Mouse (Mus musculus) Patski (cell line): ENCODE results near the gene Lemd1. TPM values are rescaled to one million over a fixed set of nuclear protein-coding genes. Genes with fewer than 3 reads are reported as not detected.
A peak's percentile ranks its signal among the peaks of the same experiment; 100 is the strongest.

ENCODE experiments used
- ATAC-seq: fragments of 100-300 bp; one replicate; pipeline ENCODE4 v1.8.0; 2021
- CTCF ChIA-PET: fragments of 350-600 bp; sonication (Branson Sonifier 250); formaldehyde crosslinking; loops from one replicate; lab custom pipeline; 2022; ENCODE audit warnings: inconsistent platforms; lab: Charles Lee
- POLR2A ChIA-PET: fragments of 350-600 bp; sonication (Branson Sonifier 250); formaldehyde crosslinking; loops from one replicate; lab custom pipeline; 2022; ENCODE audit warnings: antibody characterized with exemption, inconsistent platforms; lab: Charles Lee
- DNase-seq: peaks from one replicate; pipeline ENCODE4 v3.0.0-alpha.2; 2011; ENCODE audit warnings: low read depth, low spot score
- H3K27me3 ChIP-seq: fragments of 371-371 bp; one replicate; pipeline ENCODE4 v1.5.1; 2021
- CTCF ChIP-seq: fragments of 100-300 bp; IDR thresholded peaks from one replicate; pipeline ENCODE4 v1.5.1; 2021
- in situ Hi-C: fragments of 300-500 bp; cut with MboI; formaldehyde crosslinking; loops from 3 replicates; pipeline ENCODE4 v1.11.1; 2018; ENCODE audit warnings: low pct_unique_long_range_greater_than_20kb, mixed read lengths
- polyA plus RNA-seq: library from polyadenylated mRNA; unstranded; gene quantifications from one replicate; pipeline ENCODE4 v1.2.3, GENCODE M21; 2021

Lemd1 gene
- polyA plus RNA-seq, 1 experiment from 2014 or later: 12.0 TPM

DNA sequence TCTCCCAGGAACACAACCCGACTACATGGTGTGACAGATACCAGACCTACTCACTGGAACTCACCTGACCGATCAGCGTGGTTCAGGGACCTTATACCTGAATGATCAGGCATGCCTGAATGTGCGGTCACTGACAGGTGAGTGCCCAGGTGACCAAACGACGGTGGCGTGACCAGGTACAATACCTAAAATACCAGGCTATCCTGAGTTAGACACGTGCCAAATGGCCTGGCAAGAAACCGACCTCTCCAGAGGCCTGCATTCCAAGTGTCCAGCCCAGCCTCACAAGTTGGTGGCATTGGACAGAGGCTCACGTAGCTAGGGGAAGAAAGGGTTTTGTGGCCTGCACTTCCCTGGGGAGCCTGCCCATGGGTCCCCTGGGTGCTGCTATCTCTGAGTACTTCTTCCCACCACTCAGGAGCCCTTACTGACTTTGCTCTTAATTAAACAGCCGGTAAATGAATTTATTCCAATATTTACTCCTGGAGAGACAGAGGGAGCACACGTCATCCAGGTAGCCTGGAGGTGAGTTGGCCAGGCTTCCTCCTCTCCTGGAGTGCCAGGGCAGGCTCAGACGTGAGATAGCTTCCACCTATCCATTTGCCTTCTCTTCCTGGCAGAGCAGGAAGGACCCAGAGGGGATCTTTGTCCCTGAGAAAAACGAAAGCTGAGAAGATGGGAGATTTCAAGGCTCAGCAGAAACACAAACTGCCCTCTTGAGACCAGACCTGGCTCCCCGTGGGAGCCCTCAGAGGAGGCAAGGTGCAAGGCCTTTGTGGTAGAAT is 40.2 kb upstream of the Lemd1 start:
- no peak for DNase-seq
- ATAC-seq: peak; percentile 16
- CTCF ChIA-PET: interaction anchor here (1.0 to 11.0 kb wide), 5 partner anchors 11 to 125 kb away, joined by 3 to 134 read pairs (median 5); partner anchors contain the start of gene Cdk18
- POLR2A ChIA-PET: interaction anchor here (0.7 to 5.7 kb wide), 2 partner anchors 12 to 15 kb away, joined by 3 to 36 read pairs; partner anchors contain the start of gene Cdk18
- in situ Hi-C loops: loop anchor here (5.0 kb wide), 1 partner anchor 144 kb away; the partner anchor contains the start of gene Elk4
- no peaks in the 10 kb centered on the region for H3K27me3 ChIP-seq
- TF ChIP-seq CTCF: no peak

DNA sequence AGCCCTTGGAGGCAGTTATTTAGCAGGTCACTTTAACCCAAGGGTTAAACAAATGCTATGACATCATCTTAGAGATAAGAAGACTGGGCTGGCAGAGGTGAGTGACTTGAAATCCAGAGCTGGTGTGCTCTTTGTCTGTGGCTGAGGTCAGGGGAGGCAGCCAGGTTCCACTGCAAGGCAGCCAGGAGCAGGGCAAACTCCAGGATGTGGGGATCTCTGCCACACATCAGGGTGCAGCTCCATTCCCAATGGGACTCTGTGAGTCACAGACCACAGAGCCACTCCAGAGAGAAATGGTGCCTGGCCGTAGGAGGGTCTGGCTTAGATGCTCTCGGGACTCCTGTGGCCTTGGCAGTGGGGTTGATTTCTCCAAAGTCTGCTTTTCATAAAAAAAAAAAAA is 39.3 kb upstream of the Lemd1 start:
- ATAC-seq (no peak), DNase-seq (no peak)
- ChIA-PET POLR2A (interaction anchor here (0.6 to 5.7 kb wide), 4 partner anchors 13 to 154 kb away, joined by 3 to 36 read pairs (median 4); partner anchors contain the start of gene Cdk18), CTCF (interaction anchor here (0.8 to 11.0 kb wide), 6 partner anchors 12 to 169 kb away, joined by 3 to 134 read pairs (median 3); partner anchors contain the start of gene Cdk18)
- no peak for TF ChIP-seq CTCF
- no peaks in the 10 kb centered on the region for H3K27me3 ChIP-seq
- in situ Hi-C loops: loop anchor here (5.0 kb wide), 1 partner anchor 145 kb away; the partner anchor contains the start of gene Elk4

DNA sequence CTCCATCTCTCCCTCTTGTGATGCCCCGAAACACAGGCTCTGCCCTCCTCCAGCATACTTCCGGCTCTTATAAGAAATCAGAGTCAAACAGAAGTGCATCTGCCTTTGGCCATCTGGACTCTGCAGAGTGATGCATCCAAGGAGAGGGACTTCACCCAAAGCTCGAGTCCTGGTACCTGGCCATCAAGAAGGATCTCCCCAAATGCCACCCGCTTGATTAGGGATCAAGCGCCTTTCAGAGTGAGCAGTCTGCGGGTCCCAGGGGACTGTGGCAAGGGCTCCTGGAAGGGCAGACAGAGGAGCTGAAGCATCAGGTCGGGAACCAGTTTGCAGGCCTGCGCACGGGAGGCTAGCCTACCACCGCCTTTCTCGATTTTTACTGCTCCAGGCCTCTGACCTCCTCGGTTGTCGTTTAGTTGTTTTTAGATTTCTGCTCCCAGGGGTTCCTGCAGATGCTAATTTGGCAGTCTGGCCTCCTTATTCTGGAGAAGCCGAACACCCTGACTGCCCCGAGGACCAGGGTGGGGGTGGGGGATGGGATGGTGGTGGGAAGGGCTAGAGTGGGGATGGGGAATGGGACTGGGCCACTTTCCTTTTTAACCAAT is 38.0 kb upstream of the Lemd1 start:
- POLR2A ChIA-PET: interaction anchor here (1.0 to 5.7 kb wide), 5 partner anchors 14 to 153 kb away, joined by 4 to 36 read pairs (median 6); partner anchors contain the start of gene Cdk18
- ATAC-seq: no peak
- TF ChIP-seq CTCF: no peak
- in situ Hi-C loops: loop anchor here (5.0 kb wide), 1 partner anchor 146 kb away; the partner anchor contains the start of gene Elk4
- no peaks in the 10 kb centered on the region for H3K27me3 ChIP-seq
- CTCF ChIA-PET: interaction anchor here (0.8 to 11.0 kb wide), 6 partner anchors 13 to 215 kb away, joined by 3 to 134 read pairs (median 3); no protein-coding TSS in a partner anchor
- DNase-seq: no peak

DNA sequence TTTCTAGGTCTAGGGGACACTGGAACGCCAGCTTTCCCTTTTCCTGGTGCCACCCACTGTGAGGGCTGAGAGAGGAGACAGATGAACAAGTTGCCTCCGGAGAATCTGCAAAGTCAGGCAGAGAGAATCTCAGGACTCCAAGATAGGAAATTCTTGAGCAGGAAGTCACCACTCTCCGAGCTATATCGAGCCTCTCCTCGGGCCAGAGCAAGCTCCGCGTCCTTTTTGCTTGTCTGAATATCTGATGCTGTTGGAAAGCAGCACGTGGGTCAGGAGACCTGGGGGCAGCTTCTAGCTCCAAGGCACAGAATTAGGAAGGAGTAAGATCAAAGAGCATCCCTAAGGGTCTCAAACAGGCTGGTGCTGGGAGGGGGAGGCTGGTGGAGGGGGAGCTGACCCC is 37.5 kb upstream of the Lemd1 start:
- ChIA-PET POLR2A (interaction anchor here (1.0 to 5.7 kb wide), 4 partner anchors 14 to 47 kb away, joined by 5 to 36 read pairs (median 7); partner anchors contain the start of gene Cdk18), CTCF (interaction anchor here (0.8 to 11.0 kb wide), 5 partner anchors 13 to 215 kb away, joined by 3 to 134 read pairs (median 3); no protein-coding TSS in a partner anchor)
- no peak for TF ChIP-seq CTCF
- DNase-seq (no peak), ATAC-seq (no peak)
- in situ Hi-C loops: loop anchor here (5.0 kb wide), 1 partner anchor 146 kb away; the partner anchor contains the start of gene Elk4
- H3K27me3 ChIP-seq: no peaks in the 10 kb centered on the region

DNA sequence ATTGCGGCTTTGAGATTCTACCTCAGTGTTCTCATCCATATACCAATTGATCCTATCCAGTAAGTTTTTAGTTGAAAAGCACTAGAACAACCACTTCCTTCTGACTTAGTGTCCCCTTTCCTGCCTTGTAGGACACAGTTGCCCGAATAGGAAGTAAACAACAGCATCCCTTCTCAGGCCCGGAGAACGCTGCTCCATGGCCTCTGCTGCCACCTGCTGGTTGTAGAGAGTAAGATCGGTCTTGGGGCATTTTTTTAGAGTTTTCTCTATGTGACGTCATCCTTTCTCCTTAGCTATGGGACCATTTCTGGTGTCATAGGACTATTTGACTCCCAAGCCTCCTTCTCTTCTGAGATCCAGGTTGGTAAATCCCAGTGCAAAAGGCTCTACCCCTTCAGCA is 35.5 kb upstream of the Lemd1 start:
- no peaks in the 10 kb centered on the region for H3K27me3 ChIP-seq
- in situ Hi-C loops: loop anchor here (5.0 kb wide), 4 partner anchors 33 to 202 kb away; no protein-coding TSS in a partner anchor
- DNase-seq: no peak
- ChIA-PET CTCF (interaction anchor here (0.6 to 11.0 kb wide), 18 partner anchors 16 to 201 kb away, joined by 3 to 134 read pairs (median 5); partner anchors contain the start of genes AC124108.1, Cdk18, Lemd1 and Nuak2), POLR2A (interaction anchor here (1.3 kb wide), 1 partner anchor 22 kb away, joined by 3 read pairs; no protein-coding TSS in a partner anchor)
- ATAC-seq: no peak
- TF ChIP-seq CTCF: no peak

DNA sequence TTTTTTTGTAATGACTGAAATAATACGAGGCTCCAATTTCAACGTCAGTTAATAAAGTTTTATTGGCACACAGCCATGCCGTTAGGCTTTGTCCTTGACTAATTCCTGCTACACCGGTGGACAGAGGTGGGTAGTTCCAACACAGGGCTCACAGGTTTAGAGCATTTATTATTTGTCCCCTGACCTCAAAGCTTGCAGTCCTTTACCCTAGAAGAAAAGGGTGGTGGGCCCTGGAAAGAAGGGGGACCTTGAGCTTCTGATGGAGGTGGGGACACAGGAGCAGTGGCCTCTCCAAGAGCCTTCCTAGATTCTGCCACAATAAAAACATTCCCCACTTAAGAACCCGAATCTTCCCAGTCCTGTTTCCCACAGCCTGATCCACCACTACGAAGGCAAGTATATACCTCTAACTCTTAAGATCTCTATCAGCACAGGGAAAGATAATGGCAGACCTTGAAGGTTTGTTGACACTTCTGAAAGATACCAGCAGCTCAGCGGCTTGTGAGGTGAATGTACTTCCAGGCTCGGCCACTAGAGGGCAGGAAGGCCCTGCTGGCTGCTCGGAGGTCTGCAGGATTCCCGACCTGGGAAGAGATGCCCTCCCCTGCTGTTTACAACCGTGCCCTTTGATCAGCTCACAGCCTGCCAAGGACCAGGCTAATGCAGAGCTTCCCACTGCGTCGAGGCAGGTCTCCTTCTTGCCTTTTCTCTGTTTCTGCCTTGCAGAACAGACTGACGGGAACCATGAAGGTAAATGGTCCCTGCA is 34.0 kb upstream of the Lemd1 start:
- no peak for TF ChIP-seq CTCF
- DNase-seq (no peak), ATAC-seq (peak; percentile 67)
- POLR2A ChIA-PET: interaction anchor here (0.6 to 2.5 kb wide), 7 partner anchors 23 to 979 kb away, joined by 3 to 8 read pairs (median 5); no protein-coding TSS in a partner anchor
- in situ Hi-C loops: loop anchor here (5.0 kb wide), 4 partner anchors 35 to 200 kb away; no protein-coding TSS in a partner anchor
- CTCF ChIA-PET: interaction anchor here (0.8 to 11.0 kb wide), 31 partner anchors 10 to 203 kb away, joined by 3 to 134 read pairs (median 6); partner anchors contain the start of genes AC124108.1, Cdk18, Klhdc8a and Lemd1
- no peaks in the 10 kb centered on the region for H3K27me3 ChIP-seq

DNA sequence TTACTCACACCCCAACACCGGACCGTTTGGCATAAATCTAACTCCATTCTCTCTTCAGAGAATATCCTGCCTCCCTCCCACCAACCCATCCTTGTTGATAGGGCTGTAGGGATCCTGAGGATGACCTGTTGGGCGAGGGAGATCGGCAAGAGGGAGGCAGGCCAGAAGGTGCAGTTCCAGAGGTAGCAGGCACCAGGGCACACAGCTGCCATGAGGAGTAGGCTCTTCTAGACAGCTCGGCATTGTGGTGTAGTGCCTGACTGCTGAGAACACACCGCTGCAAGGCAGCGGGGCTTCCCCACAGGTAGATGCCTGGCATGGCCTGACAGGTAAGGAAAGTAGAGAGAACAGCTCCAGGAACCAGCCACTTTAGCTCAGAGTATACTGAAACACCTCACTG is 33.4 kb upstream of the Lemd1 start:
- CTCF ChIA-PET: interaction anchor here (0.8 to 11.0 kb wide), 26 partner anchors 9 to 202 kb away, joined by 3 to 134 read pairs (median 7); partner anchors contain the start of genes AC124108.1, Cdk18, Klhdc8a and Lemd1
- in situ Hi-C loops: loop anchor here (5.0 kb wide), 4 partner anchors 36 to 199 kb away; no protein-coding TSS in a partner anchor
- no peak for ATAC-seq
- POLR2A ChIA-PET: interaction anchor here (0.8 to 2.5 kb wide), 6 partner anchors 24 to 198 kb away, joined by 3 to 8 read pairs (median 4); partner anchors contain the start of genes AC124108.1 and Lemd1
- no peaks in the 10 kb centered on the region for H3K27me3 ChIP-seq
- TF ChIP-seq CTCF: no peak
- no peak for DNase-seq

DNA sequence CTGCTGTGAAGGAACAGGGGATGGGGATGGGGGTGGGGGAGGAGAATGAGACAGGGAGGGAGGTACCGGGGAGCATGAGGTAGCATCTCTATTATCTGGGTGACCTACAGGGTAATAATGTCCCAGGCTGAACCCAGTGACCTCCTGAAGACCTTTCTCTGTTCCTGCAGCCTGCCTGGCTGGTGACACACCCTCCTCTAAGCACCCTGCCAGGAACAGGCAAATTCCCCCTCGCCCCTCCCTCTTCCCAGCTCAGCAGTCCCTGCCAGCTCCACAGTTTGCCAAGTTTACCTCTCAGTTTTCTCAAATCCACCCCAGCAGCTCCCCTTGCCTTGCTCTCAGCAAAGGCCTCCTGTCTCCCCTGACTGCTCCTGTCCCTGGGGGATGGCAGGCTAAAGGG is 32.5 kb upstream of the Lemd1 start:
- no peak for TF ChIP-seq CTCF
- DNase-seq (no peak), ATAC-seq (no peak)
- in situ Hi-C loops: loop anchor here (5.0 kb wide), 4 partner anchors 36 to 199 kb away; no protein-coding TSS in a partner anchor
- CTCF ChIA-PET: interaction anchor here (1.0 to 11.0 kb wide), 13 partner anchors 8 to 198 kb away, joined by 3 to 134 read pairs (median 8); no protein-coding TSS in a partner anchor
- POLR2A ChIA-PET: interaction anchor here (0.8 to 2.5 kb wide), 7 partner anchors 25 to 197 kb away, joined by 3 to 8 read pairs (median 4); partner anchors contain the start of genes AC124108.1 and Lemd1
- H3K27me3 ChIP-seq: no peaks in the 10 kb centered on the region
